In genomic region chr5:118274546-118274945, GRCm38 (mm10) we compare ENCODE assay signal across 9 mouse cellular contexts. TPM values are rescaled to one million over a fixed set of nuclear protein-coding genes. Genes with fewer than 3 reads are reported as not detected.
DNase-seq lines count a peak whose midpoint lies in the region; ATAC-seq lines count a peak whose summit lies in the region.
"Had no signal": no experiment of that assay in that cellular context is flagged by ENCODE, and none has a peak within 500 bp of the region (broad histone marks: within the 10 kb centered on the region; RNA-seq: fewer than 3 reads in every experiment).

No protein-coding gene starts in this region.

- H3K9me3 ChIP-seq in hindbrain, embryonic 16.5 days (ENCODE audit: control insufficient read depth, low read length): no peaks in the 10 kb centered on the region

- no peaks in the 10 kb centered on the region for H3K36me3 ChIP-seq in hindbrain, embryonic 16.5 days (ENCODE audit: control insufficient read depth, insufficient read depth, low read length)

- peaks cover 28% of the 10 kb centered on the region for H3K4me1 ChIP-seq in hindbrain, embryonic 16.5 days (ENCODE audit: control insufficient read depth, insufficient read depth, low read depth, low read length)

- H3K4me2 ChIP-seq in hindbrain, embryonic 16.5 days (ENCODE audit: low read length): peak overlapping the region; percentile 22; the same call in 1 of the 2 replicates

- no peak overlapping the region for H3K4me3 ChIP-seq in hindbrain, embryonic 16.5 days (ENCODE audit: low read length)

- no peak overlapping the region for H3K27ac ChIP-seq in hindbrain, embryonic 16.5 days (ENCODE audit: low read depth, low read length)

- ATAC-seq in hindbrain, embryonic 16.5 days: peak; percentile 68; the same call in 1 of the 2 replicates
- no peak for ATAC-seq in megakaryocyte progenitor cell, adult 5-6 weeks (replicated peaks; ENCODE audit: poor library complexity)

- H3K9ac ChIP-seq in hindbrain, embryonic 16.5 days (ENCODE audit: low read depth, low read length): peak overlapping the region; percentile 19; the same call in 1 of the 2 replicates

- 9% methylated on average over 9 of the region's 9 CpGs for whole genome bisulfite sequencing in hindbrain, embryonic 16.5 days

- H3K27me3 ChIP-seq in hindbrain, embryonic 16.5 days (replicated peaks; ENCODE audit: control insufficient read depth, insufficient read depth, low read length): 0 out of 2 replicates have a peak, but pooled peaks cover 2% of the 10 kb centered on the region

- DNase-seq in embryo, embryonic 11 days: peak; percentile 27
- DNase-seq in embryo, embryonic 10 days (ENCODE audit: low spot score): no peak
- peak; percentile 27 for DNase-seq in right cerebral cortex, postnatal 14 days
- DNase-seq in right cerebral cortex, postnatal 25 days: no peak
- DNase-seq in retina, postnatal 1 day: peak; percentile 92
- no peak for DNase-seq in thymus, adult 18-20 months
- DNase-seq: gastrocnemius, postnatal 25 days had no signal

RNA-seq across cellular contexts. Expression of gene 2410131K14Rik, which starts 29.5 kb away (rescaled TPM):
- polyA plus RNA-seq in hindbrain, embryonic 16.5 days (2015; fragmentation: Nextera tagmentation; extraction: Ambion mirVana): 18.0 and 18.1 TPM in 2 replicates
- total RNA-seq in megakaryocyte progenitor cell, adult 5-6 weeks (2015): 1.4 and 1.6 TPM in 2 replicates
- total RNA-seq in megakaryocyte progenitor cell, adult 5-6 weeks (2017): 1.6 and 2.6 TPM in 2 replicates

RNA-seq across cellular contexts. Expression of gene Rnft2, which starts 29.6 kb away (rescaled TPM):
- 9.2 and 10.8 TPM in 2 replicates for polyA plus RNA-seq in hindbrain, embryonic 16.5 days (2015; fragmentation: Nextera tagmentation; extraction: Ambion mirVana)
- total RNA-seq in megakaryocyte progenitor cell, adult 5-6 weeks (2015): 1.2 TPM in 1 of 2 replicates, not detected in the other
- total RNA-seq in megakaryocyte progenitor cell, adult 5-6 weeks (2017): 0.84 TPM in 1 of 2 replicates, not detected in the other

Comparison
In these comparisons a context has a peak if more than half of its experiments do, and no peak if none do; other contexts are left out.
1. DNase-seq: peak in embryo, embryonic 11 days (single experiment), right cerebral cortex, postnatal 14 days (single experiment) and retina, postnatal 1 day (single experiment); none in embryo, embryonic 10 days (single experiment), right cerebral cortex, postnatal 25 days (single experiment) and thymus, adult 18-20 months (0 of 2).